21 mouse cellular contexts compared by ENCODE assay signal in the genomic region with DNA sequence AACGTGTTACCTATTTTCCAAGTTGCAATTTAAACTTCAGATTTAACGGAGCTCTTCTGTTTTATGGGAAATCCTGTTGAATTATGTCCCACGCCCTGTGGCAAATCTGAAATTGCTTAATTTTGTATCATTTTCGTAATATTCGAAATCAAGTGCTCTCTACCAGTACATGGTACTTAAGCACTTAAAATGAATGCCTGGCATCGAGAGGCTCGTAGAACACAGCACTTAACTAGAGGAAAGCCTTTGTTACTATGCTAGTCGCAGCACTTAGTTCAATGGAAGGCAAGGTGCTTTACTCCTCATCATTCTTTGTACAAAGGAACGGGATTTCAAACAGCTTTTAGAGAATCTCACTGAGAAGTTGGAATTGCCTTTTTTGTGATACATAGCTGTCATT.
"Had no signal": no experiment of that assay in that cellular context is flagged by ENCODE, and none has a peak within 500 bp of the region (broad histone marks: within the 10 kb centered on the region; RNA-seq: fewer than 3 reads in every experiment).

No protein-coding gene starts in this region.

- H3K9me3 ChIP-seq: liver, embryonic 13.5 days; liver, embryonic 15.5 days; midbrain, embryonic 13.5 days; neural tube, embryonic 13.5 days; neural tube, embryonic 15.5 days had no signal

- H3K4me2 ChIP-seq: liver, embryonic 11.5 days; liver, embryonic 13.5 days; liver, embryonic 15.5 days; lung, embryonic 14.5 days; midbrain, embryonic 11.5 days; midbrain, embryonic 13.5 days; neural tube, embryonic 13.5 days; neural tube, embryonic 15.5 days had no signal

- H3K4me3 ChIP-seq: liver, embryonic 13.5 days; liver, embryonic 15.5 days; megakaryocyte, embryonic 14.5 days; midbrain, embryonic 13.5 days; myocyte; neural tube, embryonic 13.5 days; neural tube, embryonic 15.5 days had no signal

- H3K27ac ChIP-seq: liver, embryonic 13.5 days; liver, embryonic 15.5 days; macrophage; midbrain, embryonic 13.5 days; neural tube, embryonic 13.5 days; neural tube, embryonic 15.5 days had no signal

- ATAC-seq: liver, postnatal 0 days; midbrain, embryonic 13.5 days; midbrain, embryonic 16.5 days had no signal

- H3K36me3 ChIP-seq: liver, embryonic 13.5 days; liver, embryonic 15.5 days; midbrain, embryonic 13.5 days; neural tube, embryonic 13.5 days; neural tube, embryonic 15.5 days had no signal

- H3K9ac ChIP-seq: liver, embryonic 13.5 days; liver, embryonic 15.5 days; liver, postnatal 0 days; lung, embryonic 14.5 days; midbrain, embryonic 13.5 days; neural tube, embryonic 13.5 days; neural tube, embryonic 15.5 days had no signal

- DNase-seq: liver, embryonic 13.5 days; liver, postnatal 0 days; lung, embryonic 14.5 days; retina, postnatal 1 day; right cerebral cortex, adult 18-20 months; right cerebral cortex, postnatal 25 days; right cerebral cortex, postnatal 4 days; spleen, adult 18-20 months; thymus, adult 18-20 months; thymus, postnatal 14 days; thymus, postnatal 36 days had no signal

- H3K4me1 ChIP-seq: liver, embryonic 13.5 days; liver, embryonic 15.5 days; megakaryocyte, embryonic 14.5 days; midbrain, embryonic 13.5 days; neural tube, embryonic 13.5 days; neural tube, embryonic 15.5 days had no signal

- H3K27me3 ChIP-seq: liver, embryonic 13.5 days; liver, embryonic 15.5 days; megakaryocyte, embryonic 14.5 days; midbrain, embryonic 13.5 days; neural tube, embryonic 13.5 days; neural tube, embryonic 15.5 days had no signal
